Mouse (Mus musculus): Measurements from ENCODE around the gene Ano10.

The Ano10 gene

GRCm38 (mm10) chr9:122290192-122290591 is 4.0 kb downstream of the Ano10 start:
- DNase-seq (ENCODE audit: low spot score): no peak

GRCm38 (mm10) chr9:122288416-122288815 is 5.8 kb downstream of the Ano10 start:
- no peak for DNase-seq (ENCODE audit: low spot score)

DNA sequence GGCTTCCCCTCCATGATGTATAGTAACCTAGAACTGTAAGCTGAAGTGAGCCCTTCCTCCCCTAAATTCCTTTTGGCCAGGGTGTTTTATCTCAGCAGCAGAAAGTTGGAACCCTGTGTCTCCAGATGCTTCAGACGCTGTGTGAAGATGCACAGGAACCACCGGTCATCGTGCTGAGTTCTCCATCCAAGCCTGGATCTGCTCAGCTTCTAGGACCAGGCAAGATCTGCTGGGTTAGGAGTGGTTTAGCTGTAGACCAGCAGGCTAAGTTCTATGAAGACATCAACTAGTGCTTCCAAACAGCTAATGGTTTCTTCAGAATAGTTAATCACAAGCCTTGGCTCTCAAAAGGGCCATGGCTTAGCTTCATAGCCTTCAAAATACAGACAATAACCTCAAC is 6.7 kb downstream of the Ano10 start:
- DNase-seq (ENCODE audit: low spot score): no peak

- no peak for DNase-seq (ENCODE audit: low spot score)
Measured at GRCm38 (mm10) chr9:122285833-122286310, 8.4 kb downstream of the Ano10 start.

GRCm38 (mm10) chr9:122285146-122285832 is 8.9 kb downstream of the Ano10 start:
- DNase-seq (ENCODE audit: low spot score): no peak

DNA sequence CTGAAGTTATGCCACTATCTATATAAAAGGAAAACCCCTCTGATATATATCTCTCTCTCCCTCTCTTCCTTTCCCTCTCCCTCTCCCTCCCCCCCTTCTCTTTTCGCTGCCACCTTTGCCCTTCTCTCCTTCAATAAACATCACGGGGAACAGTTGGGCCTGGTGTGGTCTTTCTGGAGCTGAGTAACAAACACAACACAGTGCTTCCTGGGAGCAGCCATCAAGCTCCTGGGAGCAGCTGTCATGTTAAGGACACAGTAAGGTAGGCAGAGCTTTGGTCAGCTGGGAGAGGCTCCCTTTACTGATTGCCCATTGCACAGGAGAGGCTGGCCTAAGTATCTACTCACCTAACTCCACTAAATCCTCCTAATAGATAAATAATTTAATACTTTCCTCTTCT is 9.5 kb downstream of the Ano10 start:
- DNase-seq (ENCODE audit: low spot score): no peak

DNA sequence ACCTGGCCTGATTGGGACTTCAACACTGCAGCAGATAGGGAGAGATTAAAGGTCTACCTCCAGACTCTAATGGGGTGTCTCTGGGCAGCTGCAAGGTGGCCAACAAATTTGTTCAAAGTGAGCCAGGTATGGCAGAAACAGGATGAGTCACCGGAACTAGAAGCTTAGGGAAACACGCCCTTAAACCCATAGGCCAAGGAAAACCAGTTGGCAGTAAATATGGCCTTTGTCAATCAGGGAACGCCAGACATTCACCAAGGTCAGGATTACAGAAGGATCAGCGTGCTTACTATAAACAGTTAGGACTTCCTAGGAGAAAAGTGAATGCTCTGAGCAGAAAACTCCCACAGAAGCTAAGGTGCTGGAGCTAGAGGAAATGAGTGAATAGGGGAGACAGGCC is 13.2 kb downstream of the Ano10 start:
- no peak for DNase-seq (ENCODE audit: low spot score)

- no peak for DNase-seq (ENCODE audit: low spot score)
Measured at GRCm38 (mm10) chr9:122276665-122277064, 17.6 kb downstream of the Ano10 start.

- no peak for DNase-seq (ENCODE audit: low spot score)
Measured at GRCm38 (mm10) chr9:122276134-122276533, 18.1 kb downstream of the Ano10 start.

DNA sequence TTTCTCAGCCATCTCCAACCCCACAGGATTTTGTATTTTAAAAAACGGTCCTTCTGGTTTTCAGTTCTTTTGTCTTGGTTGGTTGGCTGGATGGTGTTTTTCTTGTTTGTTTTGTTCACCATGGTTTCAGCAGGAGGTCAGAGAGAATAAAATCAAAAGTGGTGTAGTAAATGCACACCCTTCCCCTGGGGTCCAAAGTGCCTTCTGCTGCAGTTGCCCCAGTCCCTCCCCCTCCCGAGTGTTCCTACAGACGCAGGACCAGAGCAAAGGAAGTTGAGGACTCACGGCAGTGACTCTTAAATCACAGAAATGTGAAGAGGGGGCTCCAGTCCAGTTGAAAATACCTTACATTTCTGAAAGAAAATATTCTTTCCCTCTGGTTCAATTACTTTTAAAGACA is 19.9 kb downstream of the Ano10 start:
- no peak for DNase-seq (ENCODE audit: low spot score)

- no peak for DNase-seq (ENCODE audit: low spot score)
Measured at GRCm38 (mm10) chr9:122273879-122274278, 20.3 kb downstream of the Ano10 start.

DNA sequence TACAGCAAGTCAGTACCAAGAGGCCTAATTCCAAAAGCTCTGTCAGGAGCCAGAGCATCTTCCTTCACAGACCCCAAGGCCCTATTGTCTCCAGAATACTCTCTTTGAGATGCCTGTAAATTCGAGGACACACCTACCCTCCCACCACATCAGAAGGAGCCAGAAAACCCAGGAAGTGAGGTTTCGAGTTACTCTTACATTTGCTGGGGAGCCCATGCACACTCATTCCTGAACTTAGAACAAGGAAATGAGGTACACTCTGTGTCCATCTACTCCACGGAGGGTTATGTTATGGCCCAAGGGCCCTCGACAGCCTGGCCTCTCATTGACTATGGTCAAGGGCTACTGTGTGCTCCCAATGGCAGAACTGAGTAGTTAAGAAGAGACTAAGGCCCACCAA is 22.4 kb downstream of the Ano10 start:
- no peak for DNase-seq (ENCODE audit: low spot score)

GRCm38 (mm10) chr9:122271318-122271717 is 22.9 kb downstream of the Ano10 start:
- DNase-seq (ENCODE audit: low spot score): no peak

- DNase-seq (ENCODE audit: low spot score): no peak
Measured at GRCm38 (mm10) chr9:122270913-122271312, 23.3 kb downstream of the Ano10 start.

GRCm38 (mm10) chr9:122269256-122270041 is 24.8 kb downstream of the Ano10 start:
- no peak for DNase-seq (ENCODE audit: low spot score)

- no peak for DNase-seq (ENCODE audit: low spot score)
Measured at GRCm38 (mm10) chr9:122265526-122266210, 28.6 kb downstream of the Ano10 start.

DNA sequence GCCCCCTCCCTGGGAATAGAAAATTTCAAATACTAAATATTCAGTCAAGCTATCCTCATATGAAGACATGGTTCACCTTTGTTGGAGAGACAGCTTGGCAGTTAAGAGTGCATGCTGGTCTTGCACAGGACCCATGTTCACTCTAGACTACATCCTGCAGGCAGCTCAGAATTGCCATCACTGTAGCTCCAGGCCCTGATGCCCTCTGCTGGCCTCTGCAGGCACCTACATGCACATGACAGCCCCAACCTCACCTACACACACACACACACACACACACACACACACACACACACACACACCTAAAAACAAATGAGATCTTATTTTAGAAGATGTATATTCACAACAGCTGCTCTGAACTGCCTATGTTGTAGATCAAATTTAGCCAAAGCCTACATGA is 31.1 kb downstream of the Ano10 start:
- no peak for DNase-seq (ENCODE audit: low spot score)

DNA sequence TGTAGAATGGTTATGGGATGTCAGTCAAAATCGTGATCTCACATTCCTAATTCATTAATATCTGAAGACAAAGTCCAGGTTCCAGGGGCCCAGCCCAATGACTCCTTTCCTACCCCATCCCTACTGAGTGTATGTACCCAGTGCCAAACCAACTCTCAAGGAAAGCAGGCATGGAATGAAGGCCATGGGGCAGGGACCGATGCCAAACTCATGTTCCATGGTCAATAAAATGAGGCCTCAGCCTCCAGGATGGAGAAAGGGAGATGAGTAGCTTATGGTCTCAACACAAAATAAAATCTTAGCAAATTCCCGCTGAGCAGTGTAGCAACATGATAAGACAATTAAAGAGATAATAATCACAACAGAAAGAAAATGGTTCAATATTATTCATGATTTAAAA is 39.8 kb downstream of the Ano10 start:
- DNase-seq (ENCODE audit: low spot score): no peak

- no peak for DNase-seq (ENCODE audit: low spot score)
Measured at GRCm38 (mm10) chr9:122252113-122252512, 42.1 kb downstream of the Ano10 start.

GRCm38 (mm10) chr9:122248168-122248567 is 46.1 kb downstream of the Ano10 start:
- peak; percentile 39 for DNase-seq (ENCODE audit: low spot score)

- DNase-seq (ENCODE audit: low spot score): peak; percentile 79
Measured at GRCm38 (mm10) chr9:122247430-122248027, 46.7 kb downstream of the Ano10 start.

GRCm38 (mm10) chr9:122245879-122246278 is 48.3 kb downstream of the Ano10 start:
- no peak for DNase-seq (ENCODE audit: low spot score)

Measured in lung, postnatal 25 days (tissue).